Mouse (Mus musculus): Measurements from ENCODE around the gene Ruvbl2. TPM values are rescaled to one million over a fixed set of nuclear protein-coding genes. Genes with fewer than 3 reads are reported as not detected.

Gene Ruvbl2
- polyA plus RNA-seq, 1 experiment from 2014 or later, result 110 TPM

GRCm38 (mm10) chr7:45374620-45375019, 63.3 kb downstream of the Ruvbl2 start:
- Histone ChIP-seq H3K27ac (replicated peaks) (no peak overlapping the region), H3K27me3 (no peaks in the 10 kb centered on the region), H3K36me3 (peaks cover 60% of the 10 kb centered on the region), H3K4me1 (replicated peaks) (peaks cover 14% of the 10 kb centered on the region), H3K9ac (no peak overlapping the region), H3K4me2 (no peak overlapping the region), H3K4me3 (no peak overlapping the region), H3K9me3 (no peaks in the 10 kb centered on the region)
- no peak for ATAC-seq (ENCODE audit: low FRiP score, low read depth)
- 96% methylated on average over 8 of the region's 8 CpGs for WGBS

- WGBS, result 86% methylated on average over 5 of the region's 5 CpGs
- H3K9me3 ChIP-seq, result no peaks in the 10 kb centered on the region
- H3K27me3 ChIP-seq, result peaks cover 9% of the 10 kb centered on the region
- no peak overlapping the region for H3K4me3 ChIP-seq
- no peak overlapping the region for H3K27ac ChIP-seq (replicated peaks)
- peaks cover 34% of the 10 kb centered on the region for H3K4me1 ChIP-seq (replicated peaks)
- H3K4me2 ChIP-seq, result no peak overlapping the region
- ATAC-seq (ENCODE audit: low FRiP score, low read depth), result no peak
- H3K36me3 ChIP-seq, result peaks cover 38% of the 10 kb centered on the region
- no peak overlapping the region for H3K9ac ChIP-seq
These were observed 65.5 kb downstream of the Ruvbl2 start for GRCm38 (mm10) chr7:45372371-45372770.

Small RNAs within 50 kb of the gene (microRNA-seq; reads per million reads assigned to microRNA genes)
- gene Gm22133, result not detected

Other genes starting within 250 kb of the Ruvbl2 start
- gene Ccdc155, start 233.2 kb downstream of the Ruvbl2 start, polyA plus RNA-seq (2015; fragmentation: Nextera tagmentation; extraction: Ambion mirVana), result 0.57 and 0.77 TPM in 2 replicates
- gene Dkkl1, start 225.9 kb downstream of the Ruvbl2 start, polyA plus RNA-seq (2015; fragmentation: Nextera tagmentation; extraction: Ambion mirVana), result 10.8 and 11.9 TPM in 2 replicates
- 54.2 and 69.9 TPM in 2 replicates for gene Tead2, start 222.3 kb downstream of the Ruvbl2 start, polyA plus RNA-seq (2015; fragmentation: Nextera tagmentation; extraction: Ambion mirVana)
- gene Cd37, start 199.0 kb downstream of the Ruvbl2 start, polyA plus RNA-seq (2015; fragmentation: Nextera tagmentation; extraction: Ambion mirVana), result 1.4 and 1.7 TPM in 2 replicates
- gene Slc6a16, start 197.0 kb downstream of the Ruvbl2 start, polyA plus RNA-seq (2015; fragmentation: Nextera tagmentation; extraction: Ambion mirVana), result 0.62 and 1.3 TPM in 2 replicates
- 0.16 TPM in 1 of 2 replicates, not detected in the other for gene Slc6a21, start 160.6 kb downstream of the Ruvbl2 start, polyA plus RNA-seq (2015; fragmentation: Nextera tagmentation; extraction: Ambion mirVana)
- 11.3 TPM in 2 replicates for gene Trpm4, start 104.3 kb downstream of the Ruvbl2 start, polyA plus RNA-seq (2015; fragmentation: Nextera tagmentation; extraction: Ambion mirVana)
- gene Hrc, start 102.8 kb downstream of the Ruvbl2 start, polyA plus RNA-seq (2015; fragmentation: Nextera tagmentation; extraction: Ambion mirVana), result 0.65 and 0.68 TPM in 2 replicates
- 29.9 and 32.1 TPM in 2 replicates for gene Ppfia3, start 71.1 kb downstream of the Ruvbl2 start, polyA plus RNA-seq (2015; fragmentation: Nextera tagmentation; extraction: Ambion mirVana)
- 33.7 and 38.7 TPM in 2 replicates for gene Lin7b, start 67.5 kb downstream of the Ruvbl2 start, polyA plus RNA-seq (2015; fragmentation: Nextera tagmentation; extraction: Ambion mirVana)
- gene Snrnp70, start 42.4 kb downstream of the Ruvbl2 start, polyA plus RNA-seq (2015; fragmentation: Nextera tagmentation; extraction: Ambion mirVana), result 179 and 183 TPM in 2 replicates
- not detected in 2 replicates for gene Kcna7, start 32.4 kb downstream of the Ruvbl2 start, polyA plus RNA-seq (2015; fragmentation: Nextera tagmentation; extraction: Ambion mirVana)
- gene Ntf5, start 24.4 kb downstream of the Ruvbl2 start, polyA plus RNA-seq (2015; fragmentation: Nextera tagmentation; extraction: Ambion mirVana), result 0.17 TPM in 1 of 2 replicates, not detected in the other
- 0.92 and 2.0 TPM in 2 replicates for gene Lhb, start 17.3 kb downstream of the Ruvbl2 start, polyA plus RNA-seq (2015; fragmentation: Nextera tagmentation; extraction: Ambion mirVana)
- 23.4 and 25.1 TPM in 2 replicates for gene Gys1, start 3.3 kb downstream of the Ruvbl2 start, polyA plus RNA-seq (2015; fragmentation: Nextera tagmentation; extraction: Ambion mirVana)
- 5,657 and 5,762 TPM in 2 replicates for gene Ftl1, start 21.8 kb upstream of the Ruvbl2 start, polyA plus RNA-seq (2015; fragmentation: Nextera tagmentation; extraction: Ambion mirVana)
- 245 and 250 TPM in 2 replicates for gene Bax, start 28.8 kb upstream of the Ruvbl2 start, polyA plus RNA-seq (2015; fragmentation: Nextera tagmentation; extraction: Ambion mirVana)
- 0.13 and 0.30 TPM in 2 replicates for gene Tulp2, start 43.8 kb upstream of the Ruvbl2 start, polyA plus RNA-seq (2015; fragmentation: Nextera tagmentation; extraction: Ambion mirVana)
- not detected in 2 replicates for gene Gm45808, start 48.7 kb upstream of the Ruvbl2 start, polyA plus RNA-seq (2015; fragmentation: Nextera tagmentation; extraction: Ambion mirVana)
- gene Dhdh, start 50.7 kb upstream of the Ruvbl2 start, polyA plus RNA-seq (2015; fragmentation: Nextera tagmentation; extraction: Ambion mirVana), result 4.5 and 4.6 TPM in 2 replicates
- 137 TPM in 2 replicates for gene Nucb1, start 72.3 kb upstream of the Ruvbl2 start, polyA plus RNA-seq (2015; fragmentation: Nextera tagmentation; extraction: Ambion mirVana)
- gene Ppp1r15a, start 88.2 kb upstream of the Ruvbl2 start, polyA plus RNA-seq (2015; fragmentation: Nextera tagmentation; extraction: Ambion mirVana), result 13.8 and 14.4 TPM in 2 replicates
- 2.5 and 3.3 TPM in 2 replicates for gene Plekha4, start 88.2 kb upstream of the Ruvbl2 start, polyA plus RNA-seq (2015; fragmentation: Nextera tagmentation; extraction: Ambion mirVana)
- gene Hsd17b14, start 116.8 kb upstream of the Ruvbl2 start, polyA plus RNA-seq (2015; fragmentation: Nextera tagmentation; extraction: Ambion mirVana), result 0.18 and 0.26 TPM in 2 replicates
- gene Bcat2, start 132.1 kb upstream of the Ruvbl2 start, polyA plus RNA-seq (2015; fragmentation: Nextera tagmentation; extraction: Ambion mirVana), result 22.2 and 22.7 TPM in 2 replicates
- gene Fgf21, start 177.4 kb upstream of the Ruvbl2 start, polyA plus RNA-seq (2015; fragmentation: Nextera tagmentation; extraction: Ambion mirVana), result not detected in 2 replicates
- gene Fut1, start 179.2 kb upstream of the Ruvbl2 start, polyA plus RNA-seq (2015; fragmentation: Nextera tagmentation; extraction: Ambion mirVana), result not detected in 2 replicates
- gene Izumo1, start 183.7 kb upstream of the Ruvbl2 start, polyA plus RNA-seq (2015; fragmentation: Nextera tagmentation; extraction: Ambion mirVana), result 0.08 and 0.09 TPM in 2 replicates
- 20.2 and 24.3 TPM in 2 replicates for gene Rasip1, start 189.4 kb upstream of the Ruvbl2 start, polyA plus RNA-seq (2015; fragmentation: Nextera tagmentation; extraction: Ambion mirVana)
- gene Mamstr, start 201.9 kb upstream of the Ruvbl2 start, polyA plus RNA-seq (2015; fragmentation: Nextera tagmentation; extraction: Ambion mirVana), result 4.0 and 5.2 TPM in 2 replicates
- 0.05 and 0.32 TPM in 2 replicates for gene Fut2, start 228.3 kb upstream of the Ruvbl2 start, polyA plus RNA-seq (2015; fragmentation: Nextera tagmentation; extraction: Ambion mirVana)
- 1.4 and 1.6 TPM in 2 replicates for gene Ntn5, start 245.9 kb upstream of the Ruvbl2 start, polyA plus RNA-seq (2015; fragmentation: Nextera tagmentation; extraction: Ambion mirVana)

All from hindbrain, embryonic 15.5 days (tissue).